Mouse (Mus musculus) central nervous system, embryonic 18 days (tissue): ENCODE measurements around the gene Bean1. TPM values are rescaled to one million over a fixed set of nuclear protein-coding genes. Genes with fewer than 3 reads are reported as not detected.

ENCODE experiments used
- polyA plus RNA-seq: library from polyadenylated mRNA; depleted of rRNA; stranded (reverse); fragments of >200 nt; gene quantifications from 2 replicates; pipeline ENCODE4 v1.2.3, GENCODE M21; 2012; rRNA removed

Gene Bean1
- polyA plus RNA-seq = 25.1 and 27.4 TPM in 2 replicates

GRCm38 (mm10) chr8:104170118-104171049 lies at the start of gene Bean1:
Gene Bean1 (plus strand): TSS chr8:104170442.

GRCm38 (mm10) chr8:104248276-104248675 lies 78.0 kb downstream of the Bean1 start, which contains the start of gene Tk2:
Gene Tk2 (minus strand): TSS chr8:104248558.

GRCm38 (mm10) chr8:104250439-104251367 lies 80.5 kb downstream of the Bean1 start, which contains the start of gene Cklf:
Gene Cklf (plus strand): TSS chr8:104250861.

Other genes starting within 250 kb of the Bean1 start
- gene Cdh5, start 68.8 kb upstream of the Bean1 start, polyA plus RNA-seq = 13.8 and 15.6 TPM in 2 replicates
- gene Tk2, start 78.1 kb downstream of the Bean1 start, polyA plus RNA-seq = 43.6 and 44.3 TPM in 2 replicates
- 44.5 and 47.3 TPM in 2 replicates for gene Cklf, start 80.4 kb downstream of the Bean1 start, polyA plus RNA-seq
- not detected in 2 replicates for gene Cmtm2a, start 122.7 kb downstream of the Bean1 start, polyA plus RNA-seq
- not detected in 2 replicates for gene Gm45711, start 139.6 kb downstream of the Bean1 start, polyA plus RNA-seq
- gene Cmtm1, start 139.7 kb downstream of the Bean1 start, polyA plus RNA-seq = 0.10 TPM in 1 of 2 replicates, not detected in the other
- not detected in 2 replicates for gene Gm11020, start 151.1 kb downstream of the Bean1 start, polyA plus RNA-seq
- gene Cmtm2b, start 151.8 kb downstream of the Bean1 start, polyA plus RNA-seq = not detected in 2 replicates
- 48.1 and 55.4 TPM in 2 replicates for gene Cmtm3, start 169.0 kb downstream of the Bean1 start, polyA plus RNA-seq
- 24.1 and 24.6 TPM in 2 replicates for gene Cmtm4, start 225.4 kb downstream of the Bean1 start, polyA plus RNA-seq